Mouse (Mus musculus): ENCODE measurements at regions not wholly inside any gene's neighbourhood (a gene's known extent, or its start where the extent isn't known, plus 50 kb on each side); places are given as distances from the start of the nearest gene placed in this dataset.

DNA sequence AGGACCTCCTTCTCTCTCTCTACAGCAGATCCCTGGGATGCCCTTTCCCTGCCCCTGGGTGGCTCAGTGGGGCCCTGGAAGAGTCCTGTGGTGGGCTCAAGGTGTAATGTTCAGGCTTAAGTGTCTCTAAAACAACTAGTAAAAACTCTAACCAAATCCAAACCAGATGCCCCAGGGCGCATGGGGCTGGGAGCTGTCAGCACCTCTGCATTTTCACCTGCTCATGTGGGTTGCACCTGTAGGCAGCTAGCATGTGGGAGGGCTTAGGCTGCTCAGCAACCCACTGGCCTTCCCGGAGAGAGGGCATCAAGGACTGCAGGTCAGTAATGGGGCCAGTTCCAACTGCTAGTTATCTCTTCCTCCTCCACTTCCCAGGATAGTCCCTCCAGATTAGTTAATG is 104.8 kb upstream of the Gm12830 start:
- no peak for DNase-seq (ENCODE audit: low spot score in 2 of 2)

DNA sequence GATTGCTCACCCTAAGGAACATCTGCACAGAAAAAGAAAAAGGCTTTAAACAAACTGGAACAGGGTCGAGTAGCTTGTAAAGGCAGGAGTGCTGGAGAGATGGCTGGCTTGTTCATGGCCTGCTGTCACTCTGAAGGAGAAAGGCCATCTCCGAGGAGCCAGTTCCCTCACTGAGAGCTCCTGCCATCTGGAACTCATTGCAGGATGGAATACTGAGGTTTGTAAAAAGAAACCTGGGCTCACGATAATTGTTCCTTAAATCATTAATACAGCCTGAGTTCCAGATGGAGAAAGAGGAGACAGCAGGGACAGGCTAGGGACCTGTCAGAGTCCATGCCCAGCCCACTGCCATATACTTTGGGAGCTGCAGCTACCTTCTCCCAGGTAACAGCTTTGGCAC is 100.8 kb upstream of the Gm12830 start:
- no peak for DNase-seq (ENCODE audit: low spot score in 2 of 2)

DNA sequence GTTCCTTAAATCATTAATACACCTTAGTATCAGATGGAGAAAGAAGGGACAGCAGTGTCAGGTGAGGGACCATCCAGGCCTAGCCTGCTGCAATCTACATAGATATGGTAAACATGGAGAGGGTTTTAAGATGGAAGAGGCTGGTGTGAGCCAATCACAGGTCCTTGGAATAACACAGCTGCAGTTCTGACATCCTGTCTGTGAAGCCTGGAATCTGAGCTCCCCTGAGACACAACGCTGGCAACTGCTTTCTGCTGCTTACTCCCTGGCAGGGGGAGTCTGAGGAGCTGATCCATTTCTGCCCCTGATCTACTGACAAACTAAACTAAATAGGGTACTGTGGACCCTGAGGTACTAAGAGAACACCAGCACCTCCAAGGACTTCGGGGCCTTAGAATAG is 100.1 kb upstream of the Gm12830 start:
- no peak for DNase-seq (ENCODE audit: low spot score in 2 of 2)

DNA sequence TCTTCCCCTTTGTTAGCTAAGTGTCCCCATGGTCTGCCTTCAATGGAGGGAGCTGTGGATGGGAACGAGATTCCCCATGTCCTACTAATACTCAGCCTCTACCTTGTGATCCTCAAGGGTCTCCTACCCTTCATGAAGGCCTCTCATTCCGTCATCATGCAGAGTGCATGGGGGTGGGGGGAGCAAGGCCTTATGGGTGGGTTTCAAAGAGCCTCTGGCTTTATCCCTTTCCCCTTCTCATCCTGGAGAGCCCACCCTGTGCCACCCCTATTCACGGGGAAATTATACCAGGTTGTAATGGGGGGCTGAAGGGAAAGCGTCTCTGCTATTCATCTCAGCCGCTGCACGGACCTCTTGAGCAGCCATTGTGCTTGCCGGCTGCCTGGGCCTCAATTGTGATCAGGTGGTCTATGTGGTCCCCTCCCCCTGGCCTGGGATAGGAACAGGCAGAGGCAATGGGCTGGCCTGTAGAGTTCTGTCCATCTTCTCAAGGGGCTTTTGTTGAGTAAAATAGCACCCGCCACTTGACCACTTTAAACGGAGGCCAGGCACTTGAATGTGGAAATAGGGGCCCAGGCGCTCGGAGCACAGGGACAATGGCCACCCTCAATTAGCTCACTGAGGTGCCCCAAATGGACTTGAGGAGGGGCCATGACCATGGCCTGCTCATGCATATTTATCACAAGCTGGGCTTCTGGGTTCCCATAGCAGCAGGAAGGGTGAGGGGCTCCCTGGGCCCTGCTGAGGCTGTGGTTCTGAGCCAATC is 93.1 kb upstream of the Gm12830 start:
- no peak for DNase-seq (ENCODE audit: low spot score in 2 of 2)

DNA sequence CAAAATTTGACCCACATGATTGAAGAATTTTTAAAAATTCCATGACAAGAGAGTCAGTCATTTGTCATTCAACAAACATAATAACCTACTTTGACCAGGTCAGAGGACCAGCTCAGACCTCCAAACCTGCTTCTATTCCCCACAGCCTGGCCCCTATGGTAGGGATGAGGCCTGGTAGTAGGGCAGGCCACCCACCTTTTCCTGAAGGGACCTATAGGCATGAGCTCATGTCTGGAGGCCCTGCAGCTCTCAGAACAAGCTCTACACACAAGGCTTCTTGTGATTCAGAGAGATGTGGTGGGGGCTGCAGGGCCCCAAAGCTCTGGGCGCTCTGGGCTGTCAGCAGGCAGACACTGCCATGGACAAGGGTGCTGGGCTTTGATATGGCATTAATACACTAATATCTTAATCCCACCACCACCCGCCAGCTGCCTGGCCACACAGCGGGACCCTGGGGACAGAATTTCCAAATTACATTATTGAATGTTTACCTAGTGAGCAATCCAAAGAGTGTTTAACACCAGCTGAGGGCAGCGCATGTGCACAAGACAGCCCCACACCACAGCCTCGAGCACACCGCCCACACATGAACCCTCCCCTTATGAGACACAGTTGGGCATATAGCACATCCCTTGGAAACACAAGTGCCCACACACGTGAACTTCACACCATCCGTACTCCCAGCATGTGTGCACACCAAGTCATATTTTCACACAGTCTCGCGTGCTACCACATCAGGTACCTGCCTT is 88.1 kb upstream of the Gm12830 start:
- DNase-seq (ENCODE audit: low spot score in 2 of 2) = no peak

DNA sequence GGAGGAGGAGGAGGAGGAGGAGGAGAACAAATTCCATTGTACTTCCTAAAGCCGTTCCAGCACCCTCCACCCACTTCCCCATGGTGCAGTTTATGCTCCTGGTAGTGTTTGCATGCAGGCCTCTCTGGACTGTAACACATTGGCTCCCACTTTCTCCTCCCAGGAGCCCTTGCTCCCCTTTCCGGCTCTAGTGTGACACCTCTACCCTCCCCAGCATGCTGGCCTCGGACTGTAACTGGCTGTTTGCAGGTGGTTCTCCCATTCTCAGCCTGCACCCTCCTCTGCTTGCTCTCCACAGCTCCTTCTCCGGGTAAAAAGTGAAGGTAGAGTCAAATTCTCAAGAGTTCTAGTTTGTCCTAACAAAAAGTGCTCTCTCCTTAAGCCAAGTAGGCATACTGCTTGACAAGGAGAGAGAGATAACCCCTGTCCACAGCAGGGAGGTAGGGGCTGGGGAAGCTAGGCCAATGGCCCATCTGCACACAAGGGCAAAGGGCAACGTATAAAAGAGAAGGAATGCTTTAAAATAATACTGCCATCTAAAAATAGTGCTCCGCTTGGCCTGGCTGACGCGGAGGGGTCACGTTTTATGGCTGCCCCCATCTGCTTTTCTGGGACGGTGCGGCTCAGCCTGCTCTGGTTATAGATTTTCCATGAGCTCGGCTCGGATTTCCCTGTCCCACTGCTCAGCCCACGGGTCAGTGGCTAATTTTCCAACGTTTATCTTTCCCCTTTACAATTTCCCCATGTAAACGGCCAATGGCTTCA is 82.4 kb upstream of the Gm12830 start:
- DNase-seq (ENCODE audit: low spot score in 2 of 2) = no peak

DNA sequence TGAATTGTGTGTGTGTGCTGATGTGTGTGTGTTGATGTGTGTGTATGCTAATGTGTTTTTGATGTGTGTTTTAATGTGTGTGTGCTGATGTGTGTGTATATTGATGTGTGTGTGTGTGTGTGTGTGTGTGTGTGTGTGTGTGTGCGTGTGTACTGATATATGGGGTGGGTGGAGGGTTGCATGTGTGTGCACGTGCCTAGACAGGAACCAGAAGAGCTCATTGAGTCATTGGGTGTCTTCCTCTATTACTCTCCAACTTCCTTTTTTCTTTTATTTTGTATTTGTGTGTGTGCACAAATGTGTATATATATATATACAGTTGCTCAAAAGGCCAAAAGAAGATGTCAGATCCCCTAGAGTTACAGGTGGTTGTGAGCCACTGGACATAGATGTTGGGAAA is 73.4 kb upstream of the Gm12830 start:
- no peak for DNase-seq (ENCODE audit: low spot score in 2 of 2)

DNA sequence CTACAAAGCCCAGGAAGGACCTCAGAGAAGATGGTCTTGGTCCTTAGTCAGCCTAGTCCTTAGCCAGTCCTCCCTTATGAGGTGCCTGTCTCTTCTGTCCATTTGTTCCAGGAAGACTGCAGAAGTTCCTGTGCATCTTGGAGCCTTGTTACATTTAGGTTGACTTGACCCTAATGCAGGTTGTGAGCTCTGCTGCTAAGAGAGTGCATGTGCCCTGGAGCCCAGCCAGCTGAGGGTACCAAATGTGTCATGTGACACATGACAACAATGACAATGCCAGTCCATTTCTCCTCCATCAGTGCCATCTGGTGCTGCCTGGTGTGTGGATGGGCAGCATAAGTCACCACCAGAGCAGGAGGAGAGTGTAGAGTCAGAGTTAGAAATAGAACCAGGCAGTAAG is 61.7 kb upstream of the Gm12830 start:
- DNase-seq (ENCODE audit: low spot score in 2 of 2) = no peak

DNA sequence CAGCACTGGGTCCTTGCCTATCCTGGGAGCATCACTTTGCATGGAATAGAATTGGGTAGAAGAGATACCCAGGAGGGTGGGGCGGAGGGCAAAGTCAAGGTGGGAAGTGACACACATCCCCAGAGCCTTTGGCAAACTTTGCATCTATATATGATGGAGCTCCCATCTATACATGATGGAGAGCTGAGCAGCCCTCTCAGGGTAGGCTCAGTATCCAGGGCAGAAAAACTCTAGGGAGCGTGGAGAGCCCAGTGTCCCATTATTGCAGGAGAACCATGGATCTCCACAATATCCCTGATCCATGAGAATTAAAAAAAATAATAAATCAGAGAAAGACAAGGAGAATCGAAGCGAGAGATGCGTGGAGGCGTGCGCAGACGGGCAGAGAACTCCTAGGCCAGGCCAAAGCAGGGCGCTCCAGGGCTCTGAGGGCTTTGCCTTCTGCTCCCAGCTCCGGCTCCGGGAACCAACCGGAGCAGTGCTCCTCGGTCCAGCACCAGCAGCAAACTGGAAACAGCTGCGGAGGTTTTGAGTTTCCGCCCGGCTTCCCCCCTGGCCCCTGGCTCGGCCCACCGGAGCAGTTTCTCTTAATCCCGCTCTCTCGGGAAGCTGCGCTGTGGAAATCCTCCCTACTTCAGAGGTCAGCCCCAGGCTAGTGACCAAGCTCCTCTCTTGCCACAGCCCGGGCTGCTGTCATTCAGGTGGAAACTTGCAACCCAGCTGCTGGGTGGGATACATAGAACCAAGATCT is 54.7 kb upstream of the Gm12830 start:
- no peak for DNase-seq (ENCODE audit: low spot score in 2 of 2)

All from right cerebral cortex, adult 2 months (tissue).